Mouse (Mus musculus) heart, adult 2 months (tissue): ENCODE measurements around the gene Amigo1.

Experiments
- CTCF ChIP-seq: fragments of 200-600 bp; IDR thresholded peaks from 2 replicates; pipeline ENCODE4 v1.8.1; 2022; ENCODE audit warnings: antibody characterized with exemption, mild to moderate bottlenecking, moderate library complexity
- POLR2A ChIP-seq: fragments of 200-500 bp; IDR thresholded peaks from 2 replicates; pipeline ENCODE4 v1.6.1; 2011; ENCODE audit warnings: mild to moderate bottlenecking, low read depth, low read length, control low read depth; ENCODE audit not compliant: insufficient read depth

- TF ChIP-seq CTCF = no peak
- no peak for TF ChIP-seq POLR2A
Observed at GRCm38 (mm10) chr3:108214734-108215133, 28.6 kb downstream of the Amigo1 start.
